Mouse (Mus musculus): Measurements from ENCODE around the gene 3830406C13Rik. TPM values are rescaled to one million over a fixed set of nuclear protein-coding genes. Genes with fewer than 3 reads are reported as not detected.

Gene 3830406C13Rik
- polyA plus RNA-seq, 1 experiment = 18.7 TPM

GRCm38 (mm10) chr14:12345241-12345921 is 61.4 kb downstream of the 3830406C13Rik start:
- Histone ChIP-seq H3K4me1 (ENCODE audit: control insufficient read depth, insufficient read depth, low read length) (no peaks in the 10 kb centered on the region), H3K27ac (ENCODE audit: control insufficient read depth, insufficient read depth, low read depth, low read length, poor library complexity) (no peak overlapping the region), H3K4me3 (replicated peaks; ENCODE audit: control insufficient read depth, low read depth, low read length) (no peak overlapping the region)
- TF ChIP-seq CTCF (IDR thresholded peaks at IDR 0.05; ENCODE audit: control insufficient read depth, insufficient read depth, low read length) (no peak), POLR2A (IDR thresholded peaks at IDR 0.05; ENCODE audit: borderline replicate concordance, control insufficient read depth, low read depth, low read length) (no peak)
- WGBS = 3% methylated on average over 40 of the region's 40 CpGs

GRCm38 (mm10) chr14:12346011-12346864 is 62.3 kb downstream of the 3830406C13Rik start:
- Histone ChIP-seq H3K4me3 (replicated peaks; ENCODE audit: control insufficient read depth, low read depth, low read length) (no peak overlapping the region), H3K4me1 (ENCODE audit: control insufficient read depth, insufficient read depth, low read length) (no peaks in the 10 kb centered on the region), H3K27ac (ENCODE audit: control insufficient read depth, insufficient read depth, low read depth, low read length, poor library complexity) (no peak overlapping the region)
- 2% methylated on average over 50 of the region's 50 CpGs for WGBS
- no peak for TF ChIP-seq POLR2A (IDR thresholded peaks at IDR 0.05; ENCODE audit: borderline replicate concordance, control insufficient read depth, low read depth, low read length)
- TF ChIP-seq CTCF (IDR thresholded peaks at IDR 0.05; ENCODE audit: control insufficient read depth, insufficient read depth, low read length) = no peak

GRCm38 (mm10) chr14:12346865-12347600 is 63.1 kb downstream of the 3830406C13Rik start:
- H3K4me1 ChIP-seq (ENCODE audit: control insufficient read depth, insufficient read depth, low read length) = no peaks in the 10 kb centered on the region
- 6% methylated on average over 26 of the region's 26 CpGs for WGBS
- TF ChIP-seq POLR2A (IDR thresholded peaks at IDR 0.05; ENCODE audit: borderline replicate concordance, control insufficient read depth, low read depth, low read length) (no peak), CTCF (IDR thresholded peaks at IDR 0.05; ENCODE audit: control insufficient read depth, insufficient read depth, low read length) (no peak)
- H3K27ac ChIP-seq (ENCODE audit: control insufficient read depth, insufficient read depth, low read depth, low read length, poor library complexity) = no peak overlapping the region
- H3K4me3 ChIP-seq (replicated peaks; ENCODE audit: control insufficient read depth, low read depth, low read length) = no peak overlapping the region

- Histone ChIP-seq H3K4me3 (replicated peaks; ENCODE audit: control insufficient read depth, low read depth, low read length) (no peak within 1 kb of the TSS), H3K4me1 (ENCODE audit: control insufficient read depth, insufficient read depth, low read length) (no peaks in the 10 kb centered on the region), H3K27ac (ENCODE audit: control insufficient read depth, insufficient read depth, low read depth, low read length, poor library complexity) (no peak within 1 kb of the TSS)
- TF ChIP-seq CTCF (IDR thresholded peaks at IDR 0.05; ENCODE audit: control insufficient read depth, insufficient read depth, low read length) = no peak
- TF ChIP-seq POLR2A (IDR thresholded peaks at IDR 0.05; ENCODE audit: borderline replicate concordance, control insufficient read depth, low read depth, low read length) = no peak
- WGBS = 7% methylated on average over 2 of the region's 2 CpGs
Observed at GRCm38 (mm10) chr14:12348089-12348488, 64.1 kb downstream of the 3830406C13Rik start, which contains the start of gene Fezf2. Gene Fezf2 (minus strand): TSS chr14:12348189.

- TF ChIP-seq POLR2A (IDR thresholded peaks at IDR 0.05; ENCODE audit: borderline replicate concordance, control insufficient read depth, low read depth, low read length) = no peak
- 9% methylated on average over 15 of the region's 15 CpGs for WGBS
Observed at GRCm38 (mm10) chr14:12349334-12350090, 65.5 kb downstream of the 3830406C13Rik start.

GRCm38 (mm10) chr14:12350271-12350916 is 66.4 kb downstream of the 3830406C13Rik start:
- no peak overlapping the region for H3K4me3 ChIP-seq (replicated peaks; ENCODE audit: control insufficient read depth, low read depth, low read length)
- no peak for TF ChIP-seq CTCF (IDR thresholded peaks at IDR 0.05; ENCODE audit: control insufficient read depth, insufficient read depth, low read length)
- TF ChIP-seq POLR2A (IDR thresholded peaks at IDR 0.05; ENCODE audit: borderline replicate concordance, control insufficient read depth, low read depth, low read length) = no peak
- WGBS = 19% methylated on average over 16 of the region's 16 CpGs
- no peaks in the 10 kb centered on the region for H3K4me1 ChIP-seq (ENCODE audit: control insufficient read depth, insufficient read depth, low read length)
- no peak overlapping the region for H3K27ac ChIP-seq (ENCODE audit: control insufficient read depth, insufficient read depth, low read depth, low read length, poor library complexity)

More at GRCm38 (mm10) chr14:12349334-12350090, 65.5 kb downstream of the 3830406C13Rik start:
- H3K4me3 ChIP-seq (replicated peaks; ENCODE audit: control insufficient read depth, low read depth, low read length) = no peak overlapping the region
- H3K4me1 ChIP-seq (ENCODE audit: control insufficient read depth, insufficient read depth, low read length) = no peaks in the 10 kb centered on the region
- H3K27ac ChIP-seq (ENCODE audit: control insufficient read depth, insufficient read depth, low read depth, low read length, poor library complexity) = no peak overlapping the region

Other genes starting within 250 kb of the 3830406C13Rik start
- gene Gm49355, start 197 bp upstream of the 3830406C13Rik start, polyA plus RNA-seq (2011; ENCODE audit: insufficient read depth, insufficient read length, low replicate concordance, missing spikeins) = not detected in 2 replicates
- gene Fezf2, start 64.0 kb downstream of the 3830406C13Rik start, polyA plus RNA-seq (2011; ENCODE audit: insufficient read depth, insufficient read length, low replicate concordance, missing spikeins) = not detected in 2 replicates

Data from bone marrow, adult 2 months (tissue).